Mouse (Mus musculus): ENCODE data around the gene Thra. TPM values are rescaled to one million over a fixed set of nuclear protein-coding genes. Genes with fewer than 3 reads are reported as not detected.

Gene Thra
- total RNA-seq (2014; rRNA removed), result 5.5 and 8.9 TPM in 2 replicates
- 13.6 and 14.9 TPM in 2 replicates for polyA plus RNA-seq (2012; rRNA removed)

DNA sequence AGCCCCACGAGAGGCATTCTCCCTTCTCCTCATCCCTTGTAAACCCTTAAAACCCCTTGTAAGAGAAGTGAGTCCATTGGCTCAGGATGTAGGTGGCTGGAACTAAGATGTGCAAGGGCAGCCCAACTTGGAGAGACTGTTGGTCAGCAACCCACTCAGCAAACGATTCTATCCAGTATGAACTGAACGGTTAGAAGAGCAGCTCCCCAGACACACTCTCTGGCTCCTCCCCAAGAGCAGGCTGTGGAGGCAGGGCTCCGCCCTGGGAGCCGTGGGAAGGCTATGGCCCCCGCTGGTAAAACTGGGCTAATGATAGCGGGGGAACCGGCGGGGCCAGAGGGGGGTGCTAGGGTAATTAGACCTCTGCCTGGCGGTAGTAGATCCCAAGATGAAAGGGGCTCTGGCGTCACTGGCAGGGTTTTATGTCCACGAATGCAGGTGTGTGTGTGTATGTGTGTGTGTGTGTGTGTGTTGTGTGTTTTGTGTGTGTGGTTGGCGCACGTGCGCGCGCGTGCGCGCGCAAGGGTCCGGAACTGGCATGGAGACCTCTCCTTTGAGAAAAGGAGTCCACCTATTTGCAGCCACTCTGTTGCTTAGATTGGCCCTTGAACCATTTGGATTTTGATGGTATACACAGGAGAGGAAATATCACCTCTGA is at the start of gene Thra:
Thra (plus strand) TSS at position 246 of the 658 bp plus-strand sequence.
- Histone ChIP-seq H3K36me3 (ENCODE audit: control insufficient read depth, insufficient read depth, low read length) (no peaks in the 10 kb centered on the region), H3K4me1 (ENCODE audit: control insufficient read depth, insufficient read depth, low read length) (peaks cover 13% of the 10 kb centered on the region), H3K27me3 (ENCODE audit: control insufficient read depth, insufficient read depth, low read length) (no peaks in the 10 kb centered on the region), H3K9ac (ENCODE audit: low read depth, low read length) (peak within 1 kb of the TSS; percentile 91), H3K79me2 (ENCODE audit: control insufficient read depth, insufficient read depth, low read length) (peaks cover 14% of the 10 kb centered on the region; the same call in 1 of the 2 replicates), H3K27ac (replicated peaks; ENCODE audit: insufficient read depth, low read depth, low read length) (peak within 1 kb of the TSS; percentile 14; the same call in 1 of the 2 replicates), H3K4me3 (ENCODE audit: insufficient read depth, low read depth, low read length) (peak within 1 kb of the TSS; percentile 95)
- TF ChIP-seq CTCF (IDR thresholded peaks at IDR 0.05; ENCODE audit: low read depth, low read length) (no peak), POLR2A (IDR thresholded peaks at IDR 0.05; ENCODE audit: extremely low read depth, insufficient read depth, low read length) (no peak)
- 2% methylated on average over 22 of the region's 22 CpGs for WGBS
- DNase-seq (ENCODE audit: extremely low read depth, low read depth, low spot score), result peak; percentile 34

DNA sequence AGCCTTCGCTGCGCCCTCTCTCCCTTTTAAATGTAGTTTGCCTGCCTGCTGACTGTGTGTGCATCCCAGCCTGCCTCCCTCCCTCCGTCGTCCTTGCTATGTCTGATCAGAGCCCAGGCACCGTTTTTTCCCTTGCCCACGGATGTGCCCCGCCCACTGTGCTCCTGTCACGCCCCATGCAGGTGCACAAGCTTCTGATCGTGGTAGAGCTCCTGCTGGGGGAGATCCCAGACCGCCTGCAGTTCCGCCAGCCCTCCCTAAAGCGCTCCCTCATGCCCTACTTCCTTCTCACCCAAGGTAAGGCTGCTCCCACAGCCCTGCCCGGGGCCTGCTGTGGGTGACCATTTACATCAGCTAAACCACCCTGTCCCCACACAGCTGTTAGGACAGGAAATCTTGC is 47.2 kb upstream of the Thra start:
- DNase-seq (ENCODE audit: extremely low read depth, low read depth, low spot score), result no peak
- H3K4me3 ChIP-seq (ENCODE audit: insufficient read depth, low read depth, low read length), result no peak overlapping the region
- H3K9ac ChIP-seq (ENCODE audit: low read depth, low read length), result no peak overlapping the region
- no peaks in the 10 kb centered on the region for H3K79me2 ChIP-seq (ENCODE audit: control insufficient read depth, insufficient read depth, low read length)
- TF ChIP-seq POLR2A (IDR thresholded peaks at IDR 0.05; ENCODE audit: extremely low read depth, insufficient read depth, low read length) (no peak), CTCF (IDR thresholded peaks at IDR 0.05; ENCODE audit: low read depth, low read length) (no peak)
- no peaks in the 10 kb centered on the region for H3K27me3 ChIP-seq (ENCODE audit: control insufficient read depth, insufficient read depth, low read length)
- peaks cover 37% of the 10 kb centered on the region for H3K36me3 ChIP-seq (ENCODE audit: control insufficient read depth, insufficient read depth, low read length)
- no peak overlapping the region for H3K27ac ChIP-seq (replicated peaks; ENCODE audit: insufficient read depth, low read depth, low read length)
- no peaks in the 10 kb centered on the region for H3K4me1 ChIP-seq (ENCODE audit: control insufficient read depth, insufficient read depth, low read length)
- WGBS, result 81% methylated on average over 13 of the region's 13 CpGs

DNA sequence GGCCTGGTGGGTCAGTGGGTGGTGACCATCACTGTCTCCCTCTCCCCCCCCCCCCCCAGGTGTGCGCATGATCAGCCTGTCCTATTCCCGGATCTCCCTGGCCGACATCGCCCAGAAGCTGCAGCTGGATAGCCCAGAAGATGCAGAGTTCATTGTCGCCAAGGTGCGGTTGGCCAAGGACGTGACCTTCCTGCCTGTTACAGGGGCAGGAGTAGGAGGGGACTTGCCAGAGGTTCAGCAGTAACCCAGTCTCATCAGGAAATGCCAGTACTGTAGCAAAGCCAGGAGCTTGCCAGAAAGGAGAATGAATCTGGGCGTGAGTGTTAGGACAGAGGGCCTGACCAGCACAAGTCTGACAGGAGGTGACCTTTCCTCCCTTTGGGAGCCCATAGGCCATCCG is 46.7 kb upstream of the Thra start:
- no peaks in the 10 kb centered on the region for H3K4me1 ChIP-seq (ENCODE audit: control insufficient read depth, insufficient read depth, low read length)
- H3K79me2 ChIP-seq (ENCODE audit: control insufficient read depth, insufficient read depth, low read length), result no peaks in the 10 kb centered on the region
- 90% methylated on average over 9 of the region's 9 CpGs for WGBS
- H3K36me3 ChIP-seq (ENCODE audit: control insufficient read depth, insufficient read depth, low read length), result peaks cover 37% of the 10 kb centered on the region
- H3K9ac ChIP-seq (ENCODE audit: low read depth, low read length), result no peak overlapping the region
- H3K27me3 ChIP-seq (ENCODE audit: control insufficient read depth, insufficient read depth, low read length), result no peaks in the 10 kb centered on the region
- no peak for DNase-seq (ENCODE audit: extremely low read depth, low read depth, low spot score)
- TF ChIP-seq CTCF (IDR thresholded peaks at IDR 0.05; ENCODE audit: low read depth, low read length), result no peak
- no peak for TF ChIP-seq POLR2A (IDR thresholded peaks at IDR 0.05; ENCODE audit: extremely low read depth, insufficient read depth, low read length)
- H3K27ac ChIP-seq (replicated peaks; ENCODE audit: insufficient read depth, low read depth, low read length), result no peak overlapping the region
- H3K4me3 ChIP-seq (ENCODE audit: insufficient read depth, low read depth, low read length), result no peak overlapping the region

DNA sequence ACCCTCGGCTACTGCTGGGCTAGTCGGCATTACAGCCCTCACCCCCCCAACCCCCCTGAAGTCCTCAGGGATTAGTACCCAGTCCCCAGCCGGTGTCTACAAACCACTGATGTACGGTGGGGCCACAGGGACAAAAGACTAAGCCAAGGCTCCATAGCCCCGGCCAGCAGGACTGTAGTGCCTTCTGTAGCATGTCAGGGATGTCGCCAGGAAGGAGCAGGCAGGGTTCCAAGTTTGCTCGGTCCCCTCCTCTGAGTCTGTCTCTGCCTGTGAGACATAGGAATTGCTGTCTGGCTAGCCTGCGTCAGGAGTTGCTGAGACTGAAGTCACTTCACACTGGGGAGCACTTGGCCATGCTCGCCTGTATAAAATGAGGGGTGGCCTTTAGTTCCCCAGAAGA is 46.1 kb upstream of the Thra start:
- no peak for TF ChIP-seq CTCF (IDR thresholded peaks at IDR 0.05; ENCODE audit: low read depth, low read length)
- TF ChIP-seq POLR2A (IDR thresholded peaks at IDR 0.05; ENCODE audit: extremely low read depth, insufficient read depth, low read length), result no peak
- Histone ChIP-seq H3K27me3 (ENCODE audit: control insufficient read depth, insufficient read depth, low read length) (no peaks in the 10 kb centered on the region), H3K4me1 (ENCODE audit: control insufficient read depth, insufficient read depth, low read length) (no peaks in the 10 kb centered on the region), H3K36me3 (ENCODE audit: control insufficient read depth, insufficient read depth, low read length) (peaks cover 35% of the 10 kb centered on the region), H3K79me2 (ENCODE audit: control insufficient read depth, insufficient read depth, low read length) (no peaks in the 10 kb centered on the region), H3K27ac (replicated peaks; ENCODE audit: insufficient read depth, low read depth, low read length) (no peak overlapping the region), H3K9ac (ENCODE audit: low read depth, low read length) (no peak overlapping the region), H3K4me3 (ENCODE audit: insufficient read depth, low read depth, low read length) (no peak overlapping the region)
- no peak for DNase-seq (ENCODE audit: extremely low read depth, low read depth, low spot score)
- 85% methylated on average over 9 of the region's 9 CpGs for WGBS

DNA sequence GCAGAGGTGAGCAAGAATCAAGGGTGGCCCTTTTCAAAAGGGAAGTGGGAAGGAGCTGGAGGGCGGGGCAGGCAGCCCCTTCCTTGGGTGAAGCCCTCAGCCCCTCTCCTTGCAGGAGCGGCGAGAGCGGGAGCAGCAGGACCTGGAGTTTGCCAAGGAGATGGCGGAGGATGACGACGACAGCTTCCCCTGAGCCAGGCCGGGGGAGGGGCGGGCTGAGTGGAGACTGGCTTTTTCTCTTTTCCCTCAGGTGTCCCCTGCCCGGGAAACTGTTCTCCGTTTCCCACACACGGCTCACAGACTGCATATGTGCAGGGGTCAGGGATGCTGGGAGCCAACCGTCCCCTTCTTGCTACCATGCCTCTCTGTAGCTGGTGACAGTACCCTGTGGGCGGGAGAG is 45.0 kb upstream of the Thra start:
- 84% methylated on average over 14 of the region's 14 CpGs for WGBS
- no peak overlapping the region for H3K27ac ChIP-seq (replicated peaks; ENCODE audit: insufficient read depth, low read depth, low read length)

More for the DNA sequence above, 45.0 kb upstream of the Thra start:
- no peak for DNase-seq (ENCODE audit: extremely low read depth, low read depth, low spot score)
- H3K36me3 ChIP-seq (ENCODE audit: control insufficient read depth, insufficient read depth, low read length), result peaks cover 28% of the 10 kb centered on the region
- H3K9ac ChIP-seq (ENCODE audit: low read depth, low read length), result no peak overlapping the region
- H3K4me1 ChIP-seq (ENCODE audit: control insufficient read depth, insufficient read depth, low read length), result no peaks in the 10 kb centered on the region
- H3K27me3 ChIP-seq (ENCODE audit: control insufficient read depth, insufficient read depth, low read length), result no peaks in the 10 kb centered on the region
- no peak for TF ChIP-seq POLR2A (IDR thresholded peaks at IDR 0.05; ENCODE audit: extremely low read depth, insufficient read depth, low read length)
- no peak for TF ChIP-seq CTCF (IDR thresholded peaks at IDR 0.05; ENCODE audit: low read depth, low read length)
- H3K4me3 ChIP-seq (ENCODE audit: insufficient read depth, low read depth, low read length), result no peak overlapping the region
- H3K79me2 ChIP-seq (ENCODE audit: control insufficient read depth, insufficient read depth, low read length), result no peaks in the 10 kb centered on the region
